Mouse (Mus musculus): ENCODE results near the gene Il2rg. TPM values are rescaled to one million over a fixed set of nuclear protein-coding genes. Genes with fewer than 3 reads are reported as not detected.
A peak's percentile ranks its signal among the peaks of the same experiment; 100 is the strongest.

Gene Il2rg
- polyA plus RNA-seq, 1 experiment from 2014 or later = 8.8 TPM

- no peaks in the 10 kb centered on the region for H3K27me3 ChIP-seq (ENCODE audit: control insufficient read depth, insufficient read depth, low read length)
- H3K9me3 ChIP-seq (ENCODE audit: control insufficient read depth, low read depth, low read length) = no peaks in the 10 kb centered on the region; the same call in 1 of the 2 replicates
- no peaks in the 10 kb centered on the region for H3K36me3 ChIP-seq (ENCODE audit: control insufficient read depth, insufficient read depth, low read length)
- peak within 1 kb of the TSS; percentile 52; the same call in 1 of the 2 replicates for H3K27ac ChIP-seq (ENCODE audit: low read length)
- peak within 1 kb of the TSS; percentile 54 for H3K4me2 ChIP-seq (replicated peaks; ENCODE audit: low read depth, low read length)
- WGBS = 22% methylated on average over 47 of the region's 47 CpGs
- H3K4me3 ChIP-seq (ENCODE audit: low read depth, low read length) = peak within 1 kb of the TSS; percentile 45
- peak; percentile 94 for ATAC-seq (ENCODE audit: insufficient number of reproducible peaks, insufficient read depth, low FRiP score, low read depth)
- H3K9ac ChIP-seq (replicated peaks; ENCODE audit: low read depth, low read length) = peak within 1 kb of the TSS; percentile 46
- 0 out of 2 replicates have a peak, but pooled peaks cover 5% of the 10 kb centered on the region for H3K4me1 ChIP-seq (ENCODE audit: control insufficient read depth, insufficient read depth, low read length)
Measured at GRCm38 (mm10) chrX:101253952-101254729, 13.9 kb downstream of the Il2rg start, which contains the start of gene Foxo4. Foxo4 (plus strand) TSS chrX:101254528.

GRCm38 (mm10) chrX:101245011-101245410 lies 23.0 kb downstream of the Il2rg start:
- no peak overlapping the region for H3K9ac ChIP-seq (replicated peaks; ENCODE audit: low read depth, low read length)
- no peak for ATAC-seq (ENCODE audit: insufficient number of reproducible peaks, insufficient read depth, low FRiP score, low read depth)
- no peaks in the 10 kb centered on the region for H3K4me1 ChIP-seq (ENCODE audit: control insufficient read depth, insufficient read depth, low read length)
- H3K27ac ChIP-seq (ENCODE audit: low read length) = no peak overlapping the region
- H3K9me3 ChIP-seq (ENCODE audit: control insufficient read depth, low read depth, low read length) = no peaks in the 10 kb centered on the region
- no peak overlapping the region for H3K4me3 ChIP-seq (ENCODE audit: low read depth, low read length)
- H3K36me3 ChIP-seq (ENCODE audit: control insufficient read depth, insufficient read depth, low read length) = no peaks in the 10 kb centered on the region
- no peak overlapping the region for H3K4me2 ChIP-seq (replicated peaks; ENCODE audit: low read depth, low read length)
- 38% methylated on average over 1 of the region's 1 CpGs for WGBS
- no peaks in the 10 kb centered on the region for H3K27me3 ChIP-seq (ENCODE audit: control insufficient read depth, insufficient read depth, low read length)

GRCm38 (mm10) chrX:101222796-101223162 lies 45.3 kb downstream of the Il2rg start:
- Histone ChIP-seq H3K4me3 (ENCODE audit: low read depth, low read length) (peak overlapping the region; percentile 45), H3K9me3 (ENCODE audit: control insufficient read depth, low read depth, low read length) (no peaks in the 10 kb centered on the region), H3K4me1 (ENCODE audit: control insufficient read depth, insufficient read depth, low read length) (no peaks in the 10 kb centered on the region), H3K27me3 (ENCODE audit: control insufficient read depth, insufficient read depth, low read length) (no peaks in the 10 kb centered on the region), H3K9ac (replicated peaks; ENCODE audit: low read depth, low read length) (no peak overlapping the region; the same call in 1 of the 2 replicates), H3K36me3 (ENCODE audit: control insufficient read depth, insufficient read depth, low read length) (no peaks in the 10 kb centered on the region), H3K4me2 (replicated peaks; ENCODE audit: low read depth, low read length) (peak overlapping the region; percentile 39), H3K27ac (ENCODE audit: low read length) (0 out of 2 replicates have a peak overlapping the region, but pooled peaks have one; percentile 27)
- no peak for ATAC-seq (ENCODE audit: insufficient number of reproducible peaks, insufficient read depth, low FRiP score, low read depth)
- WGBS = 33% methylated on average over 7 of the region's 7 CpGs

- 20% methylated on average over 55 of the region's 55 CpGs for WGBS
- Histone ChIP-seq H3K9me3 (ENCODE audit: control insufficient read depth, low read depth, low read length) (no peaks in the 10 kb centered on the region), H3K36me3 (ENCODE audit: control insufficient read depth, insufficient read depth, low read length) (no peaks in the 10 kb centered on the region), H3K9ac (replicated peaks; ENCODE audit: low read depth, low read length) (peak within 1 kb of the TSS; percentile 30; the same call in 1 of the 2 replicates), H3K4me1 (ENCODE audit: control insufficient read depth, insufficient read depth, low read length) (no peaks in the 10 kb centered on the region), H3K27ac (ENCODE audit: low read length) (peak within 1 kb of the TSS; percentile 27; the same call in 1 of the 2 replicates), H3K4me3 (ENCODE audit: low read depth, low read length) (peak within 1 kb of the TSS; percentile 45), H3K27me3 (ENCODE audit: control insufficient read depth, insufficient read depth, low read length) (no peaks in the 10 kb centered on the region), H3K4me2 (replicated peaks; ENCODE audit: low read depth, low read length) (peak within 1 kb of the TSS; percentile 52)
- peak; percentile 96 for ATAC-seq (ENCODE audit: insufficient number of reproducible peaks, insufficient read depth, low FRiP score, low read depth)
Measured at GRCm38 (mm10) chrX:101221834-101222795, 45.9 kb downstream of the Il2rg start, which contains the start of gene Snx12. Snx12 (minus strand) TSS chrX:101222563.

Other genes starting within 250 kb of the Il2rg start
- gene Tex11, start 208.6 kb downstream of the Il2rg start, polyA plus RNA-seq (2014; fragmentation: Nextera tagmentation; extraction: Ambion mirVana) = 0.22 TPM in 1 of 2 replicates, not detected in the other
- gene Slc7a3, start 182.2 kb downstream of the Il2rg start, polyA plus RNA-seq (2014; fragmentation: Nextera tagmentation; extraction: Ambion mirVana) = 3.4 and 4.5 TPM in 2 replicates
- 50.1 and 56.2 TPM in 2 replicates for gene Snx12, start 45.7 kb downstream of the Il2rg start, polyA plus RNA-seq (2014; fragmentation: Nextera tagmentation; extraction: Ambion mirVana)
- 2.2 and 2.5 TPM in 2 replicates for gene Foxo4, start 13.7 kb downstream of the Il2rg start, polyA plus RNA-seq (2014; fragmentation: Nextera tagmentation; extraction: Ambion mirVana)
- gene Gm614, start 4.3 kb downstream of the Il2rg start, polyA plus RNA-seq (2014; fragmentation: Nextera tagmentation; extraction: Ambion mirVana) = not detected in 2 replicates
- gene Gm20489, start 768 bp upstream of the Il2rg start, polyA plus RNA-seq (2014; fragmentation: Nextera tagmentation; extraction: Ambion mirVana) = not detected in 2 replicates
- 42.9 and 46.8 TPM in 2 replicates for gene Med12, start 5.8 kb upstream of the Il2rg start, polyA plus RNA-seq (2014; fragmentation: Nextera tagmentation; extraction: Ambion mirVana)
- 10.4 and 10.5 TPM in 2 replicates for gene Nlgn3, start 30.9 kb upstream of the Il2rg start, polyA plus RNA-seq (2014; fragmentation: Nextera tagmentation; extraction: Ambion mirVana)
- 1.2 and 3.6 TPM in 2 replicates for gene Gjb1, start 108.1 kb upstream of the Il2rg start, polyA plus RNA-seq (2014; fragmentation: Nextera tagmentation; extraction: Ambion mirVana)
- gene Zmym3, start 152.6 kb upstream of the Il2rg start, polyA plus RNA-seq (2014; fragmentation: Nextera tagmentation; extraction: Ambion mirVana) = 28.0 and 30.4 TPM in 2 replicates
- 358 and 366 TPM in 2 replicates for gene Nono, start 161.1 kb upstream of the Il2rg start, polyA plus RNA-seq (2014; fragmentation: Nextera tagmentation; extraction: Ambion mirVana)
- 2.0 and 2.5 TPM in 2 replicates for gene Itgb1bp2, start 180.8 kb upstream of the Il2rg start, polyA plus RNA-seq (2014; fragmentation: Nextera tagmentation; extraction: Ambion mirVana)